Mouse (Mus musculus): ENCODE results near the gene Usp22. TPM values are rescaled to one million over a fixed set of nuclear protein-coding genes. Genes with fewer than 3 reads are reported as not detected.

Usp22 gene
- total and polyA plus RNA-seq, 2 experiments from 2014 or later: 405 to 656 TPM

GRCm38 (mm10) chr11:61170184-61170583 lies 4.7 kb downstream of the Usp22 start:
- no peak for TF ChIP-seq CTCF (IDR thresholded peaks at IDR 0.05; ENCODE audit: low read depth)
- DNase-seq: no peak
- H3K9ac ChIP-seq: no peak overlapping the region
- no peaks in the 10 kb centered on the region for H3K27me3 ChIP-seq (ENCODE audit: insufficient read depth, low read length)
- H3K4me1 ChIP-seq (ENCODE audit: insufficient read depth): peaks cover 36% of the 10 kb centered on the region
- WGBS: 56% methylated on average over 5 of the region's 5 CpGs
- H3K4me3 ChIP-seq (ENCODE audit: low read depth, low read length): no peak overlapping the region
- H3K9me3 ChIP-seq (ENCODE audit: low read length): no peaks in the 10 kb centered on the region
- peaks cover 31% of the 10 kb centered on the region for H3K36me3 ChIP-seq (ENCODE audit: insufficient read depth)
- H3K27ac ChIP-seq (ENCODE audit: low read depth, low read length): no peak overlapping the region
- H3K4me2 ChIP-seq (ENCODE audit: low read depth): peak overlapping the region; percentile 65
- no peak for ATAC-seq

- Histone ChIP-seq H3K27me3 (ENCODE audit: insufficient read depth, low read length) (no peaks in the 10 kb centered on the region), H3K4me1 (ENCODE audit: insufficient read depth) (peaks cover 14% of the 10 kb centered on the region), H3K36me3 (ENCODE audit: insufficient read depth) (peaks cover 84% of the 10 kb centered on the region), H3K9me3 (ENCODE audit: low read length) (no peaks in the 10 kb centered on the region), H3K4me3 (ENCODE audit: low read depth, low read length) (no peak overlapping the region), H3K4me2 (ENCODE audit: low read depth) (no peak overlapping the region), H3K27ac (ENCODE audit: low read depth, low read length) (no peak overlapping the region), H3K9ac (no peak overlapping the region)
- no peak for ATAC-seq
- WGBS: 95% methylated on average over 10 of the region's 10 CpGs
- no peak for TF ChIP-seq CTCF (IDR thresholded peaks at IDR 0.05; ENCODE audit: low read depth)
- no peak for DNase-seq
Measured at GRCm38 (mm10) chr11:61164881-61165280, 10.0 kb downstream of the Usp22 start.

- DNase-seq (no peak), ATAC-seq (no peak)
- Histone ChIP-seq H3K9ac (no peak overlapping the region), H3K27me3 (ENCODE audit: insufficient read depth, low read length) (no peaks in the 10 kb centered on the region), H3K36me3 (ENCODE audit: insufficient read depth) (peaks cover 89% of the 10 kb centered on the region), H3K4me1 (ENCODE audit: insufficient read depth) (peaks cover 10% of the 10 kb centered on the region), H3K4me2 (ENCODE audit: low read depth) (no peak overlapping the region), H3K27ac (ENCODE audit: low read depth, low read length) (no peak overlapping the region), H3K4me3 (ENCODE audit: low read depth, low read length) (no peak overlapping the region), H3K9me3 (ENCODE audit: low read length) (no peaks in the 10 kb centered on the region)
- TF ChIP-seq CTCF (IDR thresholded peaks at IDR 0.05; ENCODE audit: low read depth): no peak
- WGBS: 96% methylated on average over 6 of the region's 6 CpGs
Measured at GRCm38 (mm10) chr11:61164366-61164765, 10.5 kb downstream of the Usp22 start.

- H3K4me3 ChIP-seq (ENCODE audit: low read depth, low read length): no peak overlapping the region
- no peak for TF ChIP-seq CTCF (IDR thresholded peaks at IDR 0.05; ENCODE audit: low read depth)
- ATAC-seq (no peak), DNase-seq (no peak)
- no peaks in the 10 kb centered on the region for H3K27me3 ChIP-seq (ENCODE audit: insufficient read depth, low read length)
- peaks cover 99% of the 10 kb centered on the region for H3K36me3 ChIP-seq (ENCODE audit: insufficient read depth)
- no peaks in the 10 kb centered on the region for H3K9me3 ChIP-seq (ENCODE audit: low read length)
- no peak overlapping the region for H3K9ac ChIP-seq
- H3K4me1 ChIP-seq (ENCODE audit: insufficient read depth): 0 out of 2 replicates have a peak, but pooled peaks cover 4% of the 10 kb centered on the region
- H3K4me2 ChIP-seq (ENCODE audit: low read depth): no peak overlapping the region
- 90% methylated on average over 3 of the region's 3 CpGs for WGBS
- H3K27ac ChIP-seq (ENCODE audit: low read depth, low read length): no peak overlapping the region
Measured at GRCm38 (mm10) chr11:61163341-61163740, 11.5 kb downstream of the Usp22 start.

GRCm38 (mm10) chr11:61162776-61163175 lies 12.1 kb downstream of the Usp22 start:
- Histone ChIP-seq H3K9me3 (ENCODE audit: low read length) (no peaks in the 10 kb centered on the region), H3K27me3 (ENCODE audit: insufficient read depth, low read length) (no peaks in the 10 kb centered on the region), H3K4me2 (ENCODE audit: low read depth) (no peak overlapping the region), H3K4me1 (ENCODE audit: insufficient read depth) (no peaks in the 10 kb centered on the region), H3K27ac (ENCODE audit: low read depth, low read length) (no peak overlapping the region), H3K9ac (no peak overlapping the region), H3K4me3 (ENCODE audit: low read depth, low read length) (no peak overlapping the region), H3K36me3 (ENCODE audit: insufficient read depth) (peaks cover 99% of the 10 kb centered on the region)
- DNase-seq (no peak), ATAC-seq (no peak)
- no peak for TF ChIP-seq CTCF (IDR thresholded peaks at IDR 0.05; ENCODE audit: low read depth)
- 97% methylated on average over 14 of the region's 14 CpGs for WGBS

- Histone ChIP-seq H3K4me1 (ENCODE audit: insufficient read depth) (no peaks in the 10 kb centered on the region), H3K27me3 (ENCODE audit: insufficient read depth, low read length) (no peaks in the 10 kb centered on the region), H3K4me2 (ENCODE audit: low read depth) (no peak overlapping the region), H3K9me3 (ENCODE audit: low read length) (no peaks in the 10 kb centered on the region), H3K9ac (no peak overlapping the region), H3K4me3 (ENCODE audit: low read depth, low read length) (no peak overlapping the region), H3K27ac (ENCODE audit: low read depth, low read length) (no peak overlapping the region), H3K36me3 (ENCODE audit: insufficient read depth) (peaks cover 99% of the 10 kb centered on the region)
- DNase-seq (no peak), ATAC-seq (no peak)
- TF ChIP-seq CTCF (IDR thresholded peaks at IDR 0.05; ENCODE audit: low read depth): no peak
- 92% methylated on average over 13 of the region's 13 CpGs for WGBS
Measured at GRCm38 (mm10) chr11:61161121-61161520, 13.7 kb downstream of the Usp22 start.

DNA sequence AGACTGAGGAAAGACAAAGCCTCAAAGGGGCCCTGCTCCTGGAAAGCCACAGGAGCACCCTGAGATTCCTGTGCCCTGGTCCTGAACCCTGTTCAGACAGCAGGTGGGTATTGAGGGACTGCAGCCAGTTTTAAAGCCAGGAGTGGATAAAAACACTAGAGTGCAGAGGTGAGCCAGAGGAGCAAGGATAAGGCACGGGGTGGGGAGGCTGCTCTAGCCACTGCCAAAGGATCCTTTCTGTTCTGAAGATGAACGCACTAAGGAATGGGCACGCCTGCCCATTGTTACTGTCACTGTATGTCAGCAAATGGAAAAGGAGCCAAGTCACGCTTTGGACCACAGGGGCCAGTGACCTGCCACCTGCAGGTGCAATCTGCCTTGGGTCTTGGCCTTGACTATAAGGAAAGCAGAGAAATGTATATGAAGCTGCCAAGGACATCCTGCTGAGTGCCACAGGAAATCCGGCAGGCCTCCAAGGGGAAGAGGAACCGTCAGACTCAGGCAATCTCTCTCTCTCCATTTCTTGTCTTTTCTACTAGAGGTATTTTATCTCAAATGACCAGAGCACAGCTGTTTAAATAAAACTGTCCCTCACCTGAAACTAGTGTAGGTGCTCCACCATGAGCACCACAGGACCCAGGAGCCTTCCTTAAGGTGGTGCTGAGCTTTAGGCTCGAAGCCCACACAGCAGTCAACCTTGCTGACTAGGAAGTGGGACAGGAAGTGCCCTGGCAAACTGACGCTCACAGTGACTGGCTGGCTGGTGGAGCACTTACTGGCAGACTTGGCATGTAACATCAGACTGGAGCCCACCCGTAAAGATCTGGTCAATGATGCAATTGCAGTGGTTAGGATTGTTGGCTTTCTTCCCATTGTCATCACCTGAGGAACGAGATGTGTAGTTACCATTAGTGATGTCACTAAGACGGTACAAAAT lies 14.8 kb downstream of the Usp22 start:
- Histone ChIP-seq H3K4me1 (ENCODE audit: insufficient read depth) (no peaks in the 10 kb centered on the region), H3K4me2 (ENCODE audit: low read depth) (no peak overlapping the region), H3K36me3 (ENCODE audit: insufficient read depth) (peaks cover 98% of the 10 kb centered on the region), H3K4me3 (ENCODE audit: low read depth, low read length) (no peak overlapping the region), H3K27me3 (ENCODE audit: insufficient read depth, low read length) (no peaks in the 10 kb centered on the region), H3K9me3 (ENCODE audit: low read length) (no peaks in the 10 kb centered on the region), H3K9ac (no peak overlapping the region), H3K27ac (ENCODE audit: low read depth, low read length) (no peak overlapping the region)
- DNase-seq (no peak), ATAC-seq (no peak)
- no peak for TF ChIP-seq CTCF (IDR thresholded peaks at IDR 0.05; ENCODE audit: low read depth)
- 79% methylated on average over 11 of the region's 11 CpGs for WGBS

All from forebrain, postnatal 0 days (tissue).